Mouse (Mus musculus): ENCODE results near the gene Fktn.

GRCm38 (mm10) chr4:53717546-53717945, 3.7 kb downstream of the Fktn start:
- TF ChIP-seq EP300 (IDR thresholded peaks at IDR 0.05; ENCODE audit: insufficient read depth, low read depth, low read length), result no peak
- TF ChIP-seq CTCF (IDR thresholded peaks at IDR 0.05), result no peak
- no peak for TF ChIP-seq POLR2A (IDR thresholded peaks at IDR 0.05; ENCODE audit: insufficient read depth, low read depth, low read length)
